Comparison of ENCODE assay signal across 8 mouse cellular contexts in the genomic region with DNA sequence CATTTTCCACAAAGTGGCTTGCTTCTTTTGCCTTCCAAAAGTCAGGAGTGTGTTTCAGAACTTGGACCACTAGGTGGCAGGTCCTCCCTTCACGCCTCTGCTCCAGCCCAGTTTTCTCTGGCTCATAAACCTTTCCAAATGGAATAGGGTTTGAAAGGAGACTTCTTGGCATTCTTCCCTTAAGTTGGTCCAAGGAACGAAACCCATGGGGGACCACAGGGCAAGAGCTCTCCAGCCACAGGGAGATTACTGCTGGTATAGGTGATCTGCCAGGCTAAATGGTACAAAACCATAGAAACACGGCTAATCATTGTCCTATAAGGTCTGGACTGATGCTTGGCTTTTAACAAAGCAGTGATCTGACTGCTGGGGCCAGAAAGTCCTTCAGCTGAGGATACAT.
DNase-seq lines count a peak whose midpoint lies in the region; ATAC-seq and TF ChIP-seq lines count a peak whose summit lies in the region.

No protein-coding gene starts in this region.

- peaks cover 25% of the 10 kb centered on the region for H3K36me3 ChIP-seq in forebrain, embryonic 13.5 days (ENCODE audit: poor library complexity, severe bottlenecking)
- no peaks in the 10 kb centered on the region for H3K36me3 ChIP-seq in kidney, postnatal 0 days (ENCODE audit: insufficient read depth, low read length)
- 0 out of 2 replicates have a peak, but pooled peaks cover 18% of the 10 kb centered on the region for H3K36me3 ChIP-seq in lung, postnatal 0 days (ENCODE audit: insufficient read depth, low read length)

- H3K4me3 ChIP-seq in forebrain, embryonic 13.5 days: no peak overlapping the region
- H3K4me3 ChIP-seq in kidney, postnatal 0 days (replicated peaks; ENCODE audit: low read depth, low read length): no peak overlapping the region
- no peak overlapping the region for H3K4me3 ChIP-seq in lung, postnatal 0 days (ENCODE audit: low read depth, low read length)

- no peak overlapping the region for H3K9ac ChIP-seq in forebrain, embryonic 13.5 days
- no peak overlapping the region for H3K9ac ChIP-seq in kidney, postnatal 0 days (ENCODE audit: low read depth, low read length)
- no peak overlapping the region for H3K9ac ChIP-seq in lung, postnatal 0 days (replicated peaks; ENCODE audit: low read depth)

- WGBS in forebrain, embryonic 13.5 days: 17% methylated on average over 3 of the region's 3 CpGs
- 29% methylated on average over 3 of the region's 3 CpGs for WGBS in kidney, postnatal 0 days
- WGBS in lung, postnatal 0 days: 51% methylated on average over 3 of the region's 3 CpGs

- TF ChIP-seq EP300 in lung, postnatal 0 days (IDR thresholded peaks at IDR 0.05): no peak

- TF ChIP-seq CTCF in kidney, postnatal 0 days (IDR thresholded peaks at IDR 0.05; ENCODE audit: low read depth): peak; percentile 94
- TF ChIP-seq CTCF in lung, postnatal 0 days (IDR thresholded peaks at IDR 0.05): peak; percentile 75

- peaks cover 25% of the 10 kb centered on the region for H3K4me1 ChIP-seq in forebrain, embryonic 13.5 days
- H3K4me1 ChIP-seq in kidney, postnatal 0 days (replicated peaks; ENCODE audit: insufficient read depth, low read length): no peaks in the 10 kb centered on the region
- no peaks in the 10 kb centered on the region for H3K4me1 ChIP-seq in lung, postnatal 0 days (ENCODE audit: insufficient read depth, low read depth, low read length)

- H3K4me2 ChIP-seq in forebrain, embryonic 13.5 days: peak overlapping the region; percentile 40; the same call in 1 of the 2 replicates
- no peak overlapping the region for H3K4me2 ChIP-seq in kidney, postnatal 0 days (ENCODE audit: low read length)
- H3K4me2 ChIP-seq in lung, postnatal 0 days (replicated peaks; ENCODE audit: low read depth, low read length): no peak overlapping the region

- ATAC-seq in forebrain, embryonic 13.5 days: peak; percentile 52
- ATAC-seq in kidney, postnatal 0 days (replicated peaks; ENCODE audit: low FRiP score, low read depth): peak; percentile 57
- ATAC-seq in lung, postnatal 0 days: peak; percentile 38

- H3K9me3 ChIP-seq in forebrain, embryonic 13.5 days (replicated peaks): no peaks in the 10 kb centered on the region
- H3K9me3 ChIP-seq in kidney, postnatal 0 days (replicated peaks; ENCODE audit: low read length): no peaks in the 10 kb centered on the region
- H3K9me3 ChIP-seq in lung, postnatal 0 days (ENCODE audit: low read length): no peaks in the 10 kb centered on the region

- peak; percentile 40 for DNase-seq in left cerebral cortex, adult 11 months (ENCODE audit: low spot score)
- no peak for DNase-seq in left cerebral cortex, adult 8-10 months (ENCODE audit: low spot score in 2 of 2)
- peak; percentile 89 for DNase-seq in brain, adult 2 months (ENCODE audit: low read depth, low spot score)
- peak; percentile 83 for DNase-seq in kidney, postnatal 0 days (ENCODE audit: low spot score)
- peak; percentile 56 for DNase-seq in lung, postnatal 0 days (ENCODE audit: low spot score)
- DNase-seq in right cerebral cortex, postnatal 10 days (ENCODE audit: low spot score in 2 of 2): peak; percentile 74 to 76
- DNase-seq in thymus, postnatal 25 days: no peak

- no peaks in the 10 kb centered on the region for H3K27me3 ChIP-seq in forebrain, embryonic 13.5 days
- no peaks in the 10 kb centered on the region for H3K27me3 ChIP-seq in kidney, postnatal 0 days (ENCODE audit: insufficient read depth, low read length)
- H3K27me3 ChIP-seq in lung, postnatal 0 days (replicated peaks; ENCODE audit: insufficient read depth, low read length): no peaks in the 10 kb centered on the region

- peak overlapping the region; percentile 33; the same call in 1 of the 2 replicates for H3K27ac ChIP-seq in forebrain, embryonic 13.5 days
- H3K27ac ChIP-seq in kidney, postnatal 0 days: no peak overlapping the region
- H3K27ac ChIP-seq in lung, postnatal 0 days (ENCODE audit: low read length): no peak overlapping the region

Comparison
In these comparisons a context has a peak if more than half of its experiments do, and no peak if none do; other contexts are left out.
1. DNase-seq: peak in left cerebral cortex, adult 11 months (single experiment), brain, adult 2 months (single experiment), kidney, postnatal 0 days (single experiment), lung, postnatal 0 days (single experiment) and right cerebral cortex, postnatal 10 days (2 of 2); none in left cerebral cortex, adult 8-10 months (0 of 2) and thymus, postnatal 25 days (single experiment).
2. Peak in every context shown above with its lines, with median percentiles within 50 percentile points of each other: ATAC-seq.